Mouse (Mus musculus): ENCODE measurements around the gene Pgpep1l. TPM values are rescaled to one million over a fixed set of nuclear protein-coding genes. Genes with fewer than 3 reads are reported as not detected.
"Not testable (repeated sequence)": the region's sequence is repeated elsewhere in the genome, so short reads cannot be mapped to it uniquely, and the experiment has no call there.

The Pgpep1l gene
- total RNA-seq (2021) (not detected), polyA plus RNA-seq (2012; rRNA removed) (not detected in 2 replicates)
- long read RNA-seq, result 0 reads

GRCm38 (mm10) chr7:68264028-68264453 is at the start of gene Pgpep1l:
Pgpep1l (minus strand) TSS chr7:68264233.
- peak; percentile 43 for DNase-seq

GRCm38 (mm10) chr7:68313038-68313782 is 49.2 kb upstream of the Pgpep1l start:
- DNase-seq, result no peak

GRCm38 (mm10) chr7:68312395-68312794 is 48.4 kb upstream of the Pgpep1l start:
- no peak for DNase-seq

- DNase-seq, result peak; percentile 13
Observed at GRCm38 (mm10) chr7:68311469-68311868, 47.4 kb upstream of the Pgpep1l start.

- DNase-seq, result no peak
Observed at GRCm38 (mm10) chr7:68306756-68307155, 42.7 kb upstream of the Pgpep1l start.

- DNase-seq, result no peak
Observed at GRCm38 (mm10) chr7:68305781-68306575, 41.9 kb upstream of the Pgpep1l start.

GRCm38 (mm10) chr7:68303685-68304084 is 39.7 kb upstream of the Pgpep1l start:
- no peak for DNase-seq

- peak; percentile 50 for DNase-seq
Observed at GRCm38 (mm10) chr7:68302586-68303433, 38.8 kb upstream of the Pgpep1l start.

GRCm38 (mm10) chr7:68301160-68301559 is 37.1 kb upstream of the Pgpep1l start:
- no peak for DNase-seq

GRCm38 (mm10) chr7:68298381-68299076 is 34.5 kb upstream of the Pgpep1l start:
- DNase-seq, result no peak

- no peak for DNase-seq
Observed at GRCm38 (mm10) chr7:68296487-68296886, 32.5 kb upstream of the Pgpep1l start.

- DNase-seq, result no peak
Observed at GRCm38 (mm10) chr7:68293997-68294789, 30.2 kb upstream of the Pgpep1l start.

GRCm38 (mm10) chr7:68291603-68292002 is 27.6 kb upstream of the Pgpep1l start:
- no peak for DNase-seq

- DNase-seq, result no peak
Observed at GRCm38 (mm10) chr7:68289081-68289480, 25.0 kb upstream of the Pgpep1l start.

- DNase-seq, result not testable (repeated sequence)
Observed at GRCm38 (mm10) chr7:68288000-68288399, 24.0 kb upstream of the Pgpep1l start.

GRCm38 (mm10) chr7:68287582-68287981 is 23.5 kb upstream of the Pgpep1l start:
- DNase-seq, result no peak

GRCm38 (mm10) chr7:68286526-68287481 is 22.8 kb upstream of the Pgpep1l start:
- DNase-seq, result no peak

GRCm38 (mm10) chr7:68285851-68286298 is 21.8 kb upstream of the Pgpep1l start:
- no peak for DNase-seq

- no peak for DNase-seq
Observed at GRCm38 (mm10) chr7:68283776-68284175, 19.7 kb upstream of the Pgpep1l start.
